Mouse (Mus musculus): ENCODE measurements around the gene Rdh16. TPM values are rescaled to one million over a fixed set of nuclear protein-coding genes. Genes with fewer than 3 reads are reported as not detected.
"Not testable (repeated sequence)": the region's sequence is repeated elsewhere in the genome, so short reads cannot be mapped to it uniquely, and the experiment has no call there.

Gene Rdh16
- polyA plus RNA-seq, 1 experiment = not detected

DNA sequence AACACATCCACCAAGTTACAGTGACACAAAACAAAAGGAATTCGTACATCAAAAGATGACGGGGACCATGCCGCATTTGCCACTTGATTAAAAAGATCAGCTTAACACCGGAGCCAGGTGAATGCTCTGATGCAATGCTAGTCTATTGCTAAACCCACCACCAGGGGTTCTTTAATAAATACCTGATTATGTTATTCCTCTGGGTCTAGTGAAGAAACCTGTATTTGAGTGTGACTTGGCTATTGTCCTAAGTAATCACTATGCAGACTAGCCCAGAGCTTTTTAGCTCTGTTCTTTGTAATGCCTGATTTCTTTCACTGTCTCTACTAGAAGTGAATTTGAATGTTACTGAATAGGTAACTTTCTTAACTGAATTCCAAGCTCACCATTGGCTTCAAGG lies 80.1 kb downstream of the Rdh16 start:
- TF ChIP-seq MYOD1 (IDR thresholded peaks at IDR 0.05; ENCODE audit: control insufficient read depth, insufficient read length, low read depth) (no peak), MYOG (IDR thresholded peaks at IDR 0.05; ENCODE audit: control insufficient read depth, extremely low read depth, insufficient read length) (no peak), CTCF (IDR thresholded peaks at IDR 0.05; ENCODE audit: control insufficient read depth, insufficient read depth, insufficient read length) (no peak), MAX (IDR thresholded peaks at IDR 0.05) (no peak), FOSL1 (IDR thresholded peaks at IDR 0.05; ENCODE audit: insufficient read depth, low read length, poor library complexity, severe bottlenecking) (no peak), USF1 (IDR thresholded peaks at IDR 0.05; ENCODE audit: low read depth) (no peak), CEBPB (IDR thresholded peaks at IDR 0.05; ENCODE audit: low read depth) (no peak)
- Histone ChIP-seq H3ac (ENCODE audit: control insufficient read depth, insufficient read length, low read depth) (no peak overlapping the region), H3K4me3 (ENCODE audit: insufficient read depth, poor library complexity, severe bottlenecking) (no peak overlapping the region), H3K79me2 (ENCODE audit: control insufficient read depth, insufficient read depth) (no peaks in the 10 kb centered on the region), H3K27me3 (ENCODE audit: control insufficient read depth, insufficient read depth, insufficient read length) (peaks cover 4% of the 10 kb centered on the region), H3K79me3 (ENCODE audit: low read depth) (no peaks in the 10 kb centered on the region), H3K36me3 (ENCODE audit: control insufficient read depth, insufficient read depth) (no peaks in the 10 kb centered on the region)

GRCm38 (mm10) chr10:127886551-127886950 lies 85.6 kb downstream of the Rdh16 start:
- Histone ChIP-seq H3K79me2 (ENCODE audit: control insufficient read depth, insufficient read depth) (no peaks in the 10 kb centered on the region), H3K79me3 (ENCODE audit: low read depth) (no peaks in the 10 kb centered on the region), H3K4me3 (ENCODE audit: insufficient read depth, poor library complexity, severe bottlenecking) (no peak overlapping the region), H3K27me3 (ENCODE audit: control insufficient read depth, insufficient read depth, insufficient read length) (peaks cover 12% of the 10 kb centered on the region), H3K36me3 (ENCODE audit: control insufficient read depth, insufficient read depth) (no peaks in the 10 kb centered on the region), H3ac (ENCODE audit: control insufficient read depth, insufficient read length, low read depth) (no peak overlapping the region)
- TF ChIP-seq MYOD1 (IDR thresholded peaks at IDR 0.05; ENCODE audit: control insufficient read depth, insufficient read length, low read depth) (no peak), CTCF (IDR thresholded peaks at IDR 0.05; ENCODE audit: control insufficient read depth, insufficient read depth, insufficient read length) (no peak), MAX (IDR thresholded peaks at IDR 0.05) (no peak), MYOG (IDR thresholded peaks at IDR 0.05; ENCODE audit: control insufficient read depth, extremely low read depth, insufficient read length) (no peak), FOSL1 (IDR thresholded peaks at IDR 0.05; ENCODE audit: insufficient read depth, low read length, poor library complexity, severe bottlenecking) (no peak), CEBPB (IDR thresholded peaks at IDR 0.05; ENCODE audit: low read depth) (no peak), USF1 (IDR thresholded peaks at IDR 0.05; ENCODE audit: low read depth) (no peak)

DNA sequence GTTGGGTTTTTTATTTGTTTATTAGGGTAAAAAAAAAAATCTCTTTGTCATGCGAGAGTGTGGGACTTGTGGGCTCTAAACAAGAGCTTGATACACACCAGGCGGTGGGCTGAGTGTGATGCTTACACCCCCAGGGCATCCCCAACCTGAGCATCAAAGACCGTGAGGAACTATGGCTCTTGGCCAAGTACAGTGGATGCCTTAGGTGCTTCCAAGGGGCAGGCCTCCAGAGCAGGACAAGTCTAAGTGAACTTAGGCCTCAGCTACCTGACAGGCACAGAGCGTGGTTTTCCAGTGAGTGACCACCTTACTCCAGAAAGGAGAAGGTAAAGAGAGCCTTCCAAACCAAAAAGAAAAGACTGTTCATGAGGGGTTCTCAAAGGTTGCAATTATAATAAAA lies 86.0 kb downstream of the Rdh16 start:
- no peaks in the 10 kb centered on the region for H3K79me2 ChIP-seq (ENCODE audit: control insufficient read depth, insufficient read depth)
- H3K27me3 ChIP-seq (ENCODE audit: control insufficient read depth, insufficient read depth, insufficient read length) = peaks cover 17% of the 10 kb centered on the region
- H3K79me3 ChIP-seq (ENCODE audit: low read depth) = no peaks in the 10 kb centered on the region
- H3K4me3 ChIP-seq (ENCODE audit: insufficient read depth, poor library complexity, severe bottlenecking) = no peak overlapping the region
- TF ChIP-seq MYOD1 (IDR thresholded peaks at IDR 0.05; ENCODE audit: control insufficient read depth, insufficient read length, low read depth) (no peak), MYOG (IDR thresholded peaks at IDR 0.05; ENCODE audit: control insufficient read depth, extremely low read depth, insufficient read length) (no peak), FOSL1 (IDR thresholded peaks at IDR 0.05; ENCODE audit: insufficient read depth, low read length, poor library complexity, severe bottlenecking) (no peak), MAX (IDR thresholded peaks at IDR 0.05) (no peak), USF1 (IDR thresholded peaks at IDR 0.05; ENCODE audit: low read depth) (no peak), CTCF (IDR thresholded peaks at IDR 0.05; ENCODE audit: control insufficient read depth, insufficient read depth, insufficient read length) (no peak), CEBPB (IDR thresholded peaks at IDR 0.05; ENCODE audit: low read depth) (no peak)
- no peaks in the 10 kb centered on the region for H3K36me3 ChIP-seq (ENCODE audit: control insufficient read depth, insufficient read depth)
- H3ac ChIP-seq (ENCODE audit: control insufficient read depth, insufficient read length, low read depth) = no peak overlapping the region

DNA sequence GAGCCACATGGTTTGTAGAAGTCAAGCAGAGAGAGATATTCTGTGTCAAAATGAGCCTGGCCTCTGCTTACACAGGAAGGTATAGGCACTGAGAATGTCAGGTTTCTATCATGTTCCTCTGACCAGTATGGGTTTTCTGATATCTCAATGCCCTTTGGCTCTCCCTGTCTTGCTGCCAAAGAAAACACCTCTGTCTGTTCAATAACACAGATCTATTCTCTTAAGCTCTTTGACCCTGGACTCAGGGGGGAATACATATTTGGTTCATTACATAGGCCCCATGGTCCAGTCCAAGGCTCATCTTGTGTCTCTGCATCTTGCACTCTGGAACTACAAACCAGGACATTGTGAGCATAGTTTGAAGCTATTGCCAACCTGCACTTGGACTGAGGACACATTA lies 87.7 kb downstream of the Rdh16 start, which contains the start of gene Rdh7:
Gene Rdh7 (minus strand): TSS at position 213 of the 400 bp plus-strand sequence.
- Histone ChIP-seq H3K4me3 (ENCODE audit: insufficient read depth, poor library complexity, severe bottlenecking) (no peak within 1 kb of the TSS), H3ac (ENCODE audit: control insufficient read depth, insufficient read length, low read depth) (no peak within 1 kb of the TSS), H3K79me2 (ENCODE audit: control insufficient read depth, insufficient read depth) (no peaks in the 10 kb centered on the region), H3K79me3 (ENCODE audit: low read depth) (no peaks in the 10 kb centered on the region), H3K27me3 (ENCODE audit: control insufficient read depth, insufficient read depth, insufficient read length) (peaks cover 19% of the 10 kb centered on the region), H3K36me3 (ENCODE audit: control insufficient read depth, insufficient read depth) (no peaks in the 10 kb centered on the region)
- TF ChIP-seq CEBPB (IDR thresholded peaks at IDR 0.05; ENCODE audit: low read depth) = no peak
- no peak for TF ChIP-seq MYOG (IDR thresholded peaks at IDR 0.05; ENCODE audit: control insufficient read depth, extremely low read depth, insufficient read length)
- TF ChIP-seq CTCF (IDR thresholded peaks at IDR 0.05; ENCODE audit: control insufficient read depth, insufficient read depth, insufficient read length) = no peak
- TF ChIP-seq MYOD1 (IDR thresholded peaks at IDR 0.05; ENCODE audit: control insufficient read depth, insufficient read length, low read depth) = no peak
- no peak for TF ChIP-seq MAX (IDR thresholded peaks at IDR 0.05)
- no peak for TF ChIP-seq FOSL1 (IDR thresholded peaks at IDR 0.05; ENCODE audit: insufficient read depth, low read length, poor library complexity, severe bottlenecking)
- TF ChIP-seq USF1 (IDR thresholded peaks at IDR 0.05; ENCODE audit: low read depth) = no peak

GRCm38 (mm10) chr10:127891481-127891880 lies 90.5 kb downstream of the Rdh16 start:
- TF ChIP-seq USF1 (IDR thresholded peaks at IDR 0.05; ENCODE audit: low read depth) = no peak
- TF ChIP-seq MYOG (IDR thresholded peaks at IDR 0.05; ENCODE audit: control insufficient read depth, extremely low read depth, insufficient read length) = no peak
- TF ChIP-seq MAX (IDR thresholded peaks at IDR 0.05) = no peak
- TF ChIP-seq CEBPB (IDR thresholded peaks at IDR 0.05; ENCODE audit: low read depth) = no peak
- no peak for TF ChIP-seq CTCF (IDR thresholded peaks at IDR 0.05; ENCODE audit: control insufficient read depth, insufficient read depth, insufficient read length)
- TF ChIP-seq FOSL1 (IDR thresholded peaks at IDR 0.05; ENCODE audit: insufficient read depth, low read length, poor library complexity, severe bottlenecking) = no peak
- TF ChIP-seq MYOD1 (IDR thresholded peaks at IDR 0.05; ENCODE audit: control insufficient read depth, insufficient read length, low read depth) = no peak
- no peaks in the 10 kb centered on the region for H3K36me3 ChIP-seq (ENCODE audit: control insufficient read depth, insufficient read depth)
- no peak overlapping the region for H3K4me3 ChIP-seq (ENCODE audit: insufficient read depth, poor library complexity, severe bottlenecking)
- no peaks in the 10 kb centered on the region for H3K79me2 ChIP-seq (ENCODE audit: control insufficient read depth, insufficient read depth)
- no peaks in the 10 kb centered on the region for H3K79me3 ChIP-seq (ENCODE audit: low read depth)
- no peak overlapping the region for H3ac ChIP-seq (ENCODE audit: control insufficient read depth, insufficient read length, low read depth)
- H3K27me3 ChIP-seq (ENCODE audit: control insufficient read depth, insufficient read depth, insufficient read length) = peaks cover 27% of the 10 kb centered on the region

DNA sequence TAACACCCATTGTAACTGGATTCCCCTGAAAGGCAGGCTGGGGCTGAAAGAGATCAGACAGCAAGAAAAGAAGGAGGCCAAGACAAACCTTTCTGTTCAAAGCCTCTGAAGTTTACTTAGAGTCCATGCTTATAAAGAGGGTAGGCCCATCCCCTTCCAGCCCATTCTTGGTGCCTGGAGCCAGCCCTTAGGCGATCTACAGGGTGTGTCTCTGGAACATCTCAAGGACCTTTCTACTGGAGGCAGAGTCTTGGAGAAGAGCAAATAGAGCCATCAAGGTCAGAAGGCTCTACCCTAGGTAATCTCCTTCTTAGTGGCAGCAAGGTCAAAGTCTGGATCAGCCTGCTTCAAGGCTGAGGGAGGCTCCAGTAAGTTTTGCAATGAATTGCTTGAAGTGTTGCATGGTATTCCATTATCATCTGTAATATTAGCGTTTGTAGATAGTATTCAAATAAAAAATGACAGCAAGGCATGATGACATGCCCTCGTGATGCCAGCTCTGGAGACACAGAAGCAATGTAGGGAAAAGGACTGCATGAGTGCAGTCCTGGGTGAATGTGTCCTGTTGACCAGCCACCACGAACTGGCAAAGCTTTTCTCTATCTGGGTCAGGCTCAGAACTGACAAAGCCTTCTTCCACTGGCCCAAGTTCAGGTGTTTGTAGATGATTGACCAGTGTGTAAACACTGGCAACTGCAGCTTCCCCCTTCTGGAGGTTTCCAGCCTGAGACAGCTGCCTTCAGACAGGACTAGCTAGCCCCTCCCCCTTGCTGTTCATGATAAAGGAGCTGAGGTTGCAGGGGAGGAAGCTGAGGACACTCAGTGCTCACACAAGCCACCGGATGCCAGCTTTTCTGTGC lies 92.4 kb downstream of the Rdh16 start:
- not testable (repeated sequence) for H3K79me2 ChIP-seq (ENCODE audit: control insufficient read depth, insufficient read depth); H3K4me3 ChIP-seq (ENCODE audit: insufficient read depth, poor library complexity, severe bottlenecking); H3K79me3 ChIP-seq (ENCODE audit: low read depth); H3K36me3 ChIP-seq (ENCODE audit: control insufficient read depth, insufficient read depth); H3ac ChIP-seq (ENCODE audit: control insufficient read depth, insufficient read length, low read depth)
- H3K27me3 ChIP-seq (ENCODE audit: control insufficient read depth, insufficient read depth, insufficient read length) = peaks cover 43% of the 10 kb centered on the region
